Mouse (Mus musculus): ENCODE data around the gene Samd10. TPM values are rescaled to one million over a fixed set of nuclear protein-coding genes. Genes with fewer than 3 reads are reported as not detected.
A peak's percentile ranks its signal among the peaks of the same experiment; 100 is the strongest.

Gene Samd10
- total RNA-seq, 2 experiments from 2014 or later: 1.7 to 1.9 TPM

- peak; percentile 65 to 75 for DNase-seq (ENCODE audit: low spot score in 2 of 2)
These were observed 6.6 kb downstream of the Samd10 start, which contains the start of gene Zfp512b for GRCm38 (mm10) chr2:181592231-181593041. Gene Zfp512b, minus strand, starts transcription at chr2:181592803.

GRCm38 (mm10) chr2:181591528-181592085 is 7.4 kb downstream of the Samd10 start, which contains the start of gene Prpf6:
Gene Prpf6, plus strand, starts transcription at chr2:181591868.
- peak in 1 of 2 experiments; percentile 7 for DNase-seq (ENCODE audit: low spot score in 2 of 2)

- peak; percentile 5 to 6 for DNase-seq (ENCODE audit: low spot score in 2 of 2)
These were observed 8.5 kb downstream of the Samd10 start for GRCm38 (mm10) chr2:181590471-181590870.

GRCm38 (mm10) chr2:181589732-181590105 is 9.3 kb downstream of the Samd10 start:
- DNase-seq (ENCODE audit: low spot score in 2 of 2): peak; percentile 7 to 19

GRCm38 (mm10) chr2:181589011-181589731 is 9.8 kb downstream of the Samd10 start:
- DNase-seq (ENCODE audit: low spot score in 2 of 2): peak; percentile 8 to 15

- DNase-seq (ENCODE audit: low spot score in 2 of 2): peak in 1 of 2 experiments; percentile 8
These were observed 10.7 kb downstream of the Samd10 start for GRCm38 (mm10) chr2:181588229-181588780.

- DNase-seq (ENCODE audit: low spot score in 2 of 2): peak in 1 of 2 experiments; percentile 7
These were observed 11.2 kb downstream of the Samd10 start for GRCm38 (mm10) chr2:181587796-181588195.

- DNase-seq (ENCODE audit: low spot score in 2 of 2): no peak
These were observed 12.9 kb downstream of the Samd10 start for GRCm38 (mm10) chr2:181586124-181586523.

GRCm38 (mm10) chr2:181585506-181585905 is 13.5 kb downstream of the Samd10 start:
- DNase-seq (ENCODE audit: low spot score in 2 of 2): no peak

- peak in 1 of 2 experiments; percentile 6 for DNase-seq (ENCODE audit: low spot score in 2 of 2)
These were observed 14.5 kb downstream of the Samd10 start, which contains the start of gene Uckl1 for GRCm38 (mm10) chr2:181584411-181584942. Gene Uckl1, minus strand, starts transcription at chr2:181584892.

GRCm38 (mm10) chr2:181583460-181584257 is 15.4 kb downstream of the Samd10 start:
- peak in 1 of 2 experiments; percentile 6 for DNase-seq (ENCODE audit: low spot score in 2 of 2)

- peak in 1 of 2 experiments; percentile 8 for DNase-seq (ENCODE audit: low spot score in 2 of 2)
These were observed 16.1 kb downstream of the Samd10 start for GRCm38 (mm10) chr2:181582939-181583338.

- DNase-seq (ENCODE audit: low spot score in 2 of 2): peak in 1 of 2 experiments; percentile 7
These were observed 16.7 kb downstream of the Samd10 start for GRCm38 (mm10) chr2:181582358-181582757.

- DNase-seq (ENCODE audit: low spot score in 2 of 2): peak; percentile 78 to 88
These were observed 17.5 kb downstream of the Samd10 start for GRCm38 (mm10) chr2:181581402-181582120.

GRCm38 (mm10) chr2:181581016-181581401 is 18.0 kb downstream of the Samd10 start:
- peak; percentile 71 to 83 for DNase-seq (ENCODE audit: low spot score in 2 of 2)

- no peak for DNase-seq (ENCODE audit: low spot score in 2 of 2)
These were observed 18.8 kb downstream of the Samd10 start for GRCm38 (mm10) chr2:181580131-181580772.

- DNase-seq (ENCODE audit: low spot score in 2 of 2): no peak
These were observed 19.3 kb downstream of the Samd10 start for GRCm38 (mm10) chr2:181579681-181580080.

- no peak for DNase-seq (ENCODE audit: low spot score in 2 of 2)
These were observed 20.0 kb downstream of the Samd10 start for GRCm38 (mm10) chr2:181578790-181579618.
